Mouse (Mus musculus): ENCODE data around the gene Glb1l2.

DNA sequence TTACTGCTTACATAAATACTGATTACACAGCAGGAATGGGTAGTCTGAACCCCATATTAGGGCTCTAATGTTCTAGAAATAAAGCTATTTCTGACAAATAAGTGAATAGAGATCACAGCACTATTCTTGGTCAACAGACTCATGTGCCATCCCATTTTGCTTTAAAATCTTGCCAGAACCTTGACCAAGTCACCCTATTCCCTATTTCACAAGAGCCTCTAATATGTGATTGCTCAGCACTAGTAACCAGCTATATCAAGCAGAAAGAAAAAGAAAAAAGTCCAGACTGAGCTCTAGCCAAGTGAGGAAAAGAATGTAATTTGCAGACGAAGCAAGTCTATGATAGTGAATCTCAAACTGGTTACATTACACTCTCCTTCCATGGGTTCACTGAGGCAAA, 13.7 kb upstream of the Glb1l2 start:
- TF ChIP-seq CTCF (IDR thresholded peaks at IDR 0.05; ENCODE audit: borderline replicate concordance, insufficient read depth, low read length) (no peak), POLR2A (IDR thresholded peaks at IDR 0.05; ENCODE audit: low read depth, low read length) (no peak)

All from embryonic fibroblast, embryonic 13.5 days (primary cell).